11 mouse cellular contexts compared by ENCODE assay signal in the genomic region with DNA sequence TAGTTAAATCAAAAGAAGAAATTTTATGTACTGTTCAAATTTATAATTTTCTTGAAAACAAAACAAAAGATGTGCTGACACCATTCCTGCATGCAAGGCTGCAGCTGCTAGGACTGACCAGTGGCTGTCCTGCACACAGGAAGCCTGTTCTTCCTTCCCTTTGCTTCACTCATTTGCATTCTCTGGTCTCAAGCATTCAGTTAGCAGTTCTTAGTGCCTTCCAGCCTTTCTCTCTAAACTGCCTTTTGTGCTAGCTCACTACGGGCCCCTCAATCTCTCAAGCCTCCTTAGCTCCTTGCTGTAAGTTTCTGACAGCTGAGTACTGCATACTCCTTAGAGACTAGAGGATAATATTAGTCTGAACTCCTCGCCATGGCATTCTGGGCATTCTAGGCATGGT.
DNase-seq lines count a peak whose midpoint lies in the region; ATAC-seq and TF ChIP-seq lines count a peak whose summit lies in the region.
"Had no signal": no experiment of that assay in that cellular context is flagged by ENCODE, and none has a peak within 500 bp of the region (broad histone marks: within the 10 kb centered on the region; RNA-seq: fewer than 3 reads in every experiment).

No protein-coding gene starts in this region.

- H3K4me2 ChIP-seq in intestine, embryonic 16.5 days (ENCODE audit: low read depth, low read length): no peak overlapping the region
- H3K4me2 ChIP-seq in intestine, postnatal 0 days (replicated peaks; ENCODE audit: low read depth): no peak overlapping the region
- no peak overlapping the region for H3K4me2 ChIP-seq in stomach, embryonic 15.5 days

- TF ChIP-seq POLR2A in spleen, adult 2 months (IDR thresholded peaks at IDR 0.05; ENCODE audit: low read depth, low read length): no peak

- TF ChIP-seq CTCF in intestine, postnatal 0 days (IDR thresholded peaks at IDR 0.05; ENCODE audit: low read depth): no peak
- TF ChIP-seq CTCF in spleen, adult 2 months (IDR thresholded peaks at IDR 0.05; ENCODE audit: extremely low read depth, insufficient read depth, insufficient read length, insufficient replicate concordance): no peak

- no peak overlapping the region for H3K9ac ChIP-seq in intestine, embryonic 16.5 days (ENCODE audit: low read depth, low read length)
- no peak overlapping the region for H3K9ac ChIP-seq in intestine, postnatal 0 days (ENCODE audit: low read depth, low read length)
- no peak overlapping the region for H3K9ac ChIP-seq in stomach, embryonic 15.5 days

- 0 out of 2 replicates have a peak overlapping the region, but pooled peaks have one; percentile 17 for H3K27ac ChIP-seq in intestine, embryonic 16.5 days (ENCODE audit: low read length)
- H3K27ac ChIP-seq in intestine, postnatal 0 days (ENCODE audit: low read depth, low read length): no peak overlapping the region
- H3K27ac ChIP-seq in spleen, adult 2 months (ENCODE audit: insufficient read depth, low read length): 0 out of 2 replicates have a peak overlapping the region, but pooled peaks have one; percentile 35
- H3K27ac ChIP-seq in stomach, embryonic 15.5 days: 0 out of 2 replicates have a peak overlapping the region, but pooled peaks have one; percentile 35

- 0 out of 2 replicates have a peak, but pooled peaks cover 3% of the 10 kb centered on the region for H3K4me1 ChIP-seq in intestine, embryonic 16.5 days (ENCODE audit: control insufficient read depth, insufficient read depth, low read length)
- no peaks in the 10 kb centered on the region for H3K4me1 ChIP-seq in intestine, postnatal 0 days (replicated peaks; ENCODE audit: control insufficient read depth, insufficient read depth, low read length)
- H3K4me1 ChIP-seq in spleen, adult 2 months (ENCODE audit: control insufficient read depth, insufficient read depth, insufficient read length): peaks cover 7% of the 10 kb centered on the region
- H3K4me1 ChIP-seq in stomach, embryonic 15.5 days: no peaks in the 10 kb centered on the region

- H3K27me3 ChIP-seq in intestine, embryonic 16.5 days (replicated peaks; ENCODE audit: control insufficient read depth, insufficient read depth, low read length): no peaks in the 10 kb centered on the region
- H3K27me3 ChIP-seq in intestine, postnatal 0 days (replicated peaks; ENCODE audit: control insufficient read depth, insufficient read depth, low read length): no peaks in the 10 kb centered on the region
- no peaks in the 10 kb centered on the region for H3K27me3 ChIP-seq in spleen, adult 2 months (ENCODE audit: control insufficient read depth, insufficient read depth, low read length)
- H3K27me3 ChIP-seq in stomach, embryonic 15.5 days (replicated peaks): no peaks in the 10 kb centered on the region

- no peaks in the 10 kb centered on the region for H3K36me3 ChIP-seq in intestine, embryonic 16.5 days (ENCODE audit: control insufficient read depth, insufficient read depth, low read length)
- peaks cover 5% of the 10 kb centered on the region; the same call in 1 of the 2 replicates for H3K36me3 ChIP-seq in intestine, postnatal 0 days (ENCODE audit: control insufficient read depth, insufficient read depth)
- H3K36me3 ChIP-seq in spleen, adult 2 months (ENCODE audit: control insufficient read depth, insufficient read depth, low read length): no peaks in the 10 kb centered on the region
- no peaks in the 10 kb centered on the region for H3K36me3 ChIP-seq in stomach, embryonic 15.5 days

- no peak for ATAC-seq in intestine, embryonic 16.5 days
- ATAC-seq in intestine, postnatal 0 days: no peak
- no peak for ATAC-seq in stomach, embryonic 15.5 days (ENCODE audit: insufficient read depth, low FRiP score, low read depth)

- H3K4me3 ChIP-seq in intestine, embryonic 16.5 days (ENCODE audit: low read length): no peak overlapping the region
- no peak overlapping the region for H3K4me3 ChIP-seq in intestine, postnatal 0 days (ENCODE audit: low read depth, low read length)
- no peak overlapping the region for H3K4me3 ChIP-seq in spleen, adult 2 months (ENCODE audit: extremely low read depth, insufficient read depth, insufficient read length)
- H3K4me3 ChIP-seq in stomach, embryonic 15.5 days (replicated peaks): no peak overlapping the region

- no peaks in the 10 kb centered on the region for H3K9me3 ChIP-seq in intestine, embryonic 16.5 days (ENCODE audit: control insufficient read depth, low read length)
- H3K9me3 ChIP-seq in intestine, postnatal 0 days (ENCODE audit: control insufficient read depth): no peaks in the 10 kb centered on the region
- no peaks in the 10 kb centered on the region for H3K9me3 ChIP-seq in stomach, embryonic 15.5 days

- WGBS in intestine, embryonic 16.5 days: 60% methylated on average over 2 of the region's 2 CpGs
- WGBS in intestine, postnatal 0 days: 78% methylated on average over 2 of the region's 2 CpGs
- WGBS in spleen, adult 2 months: 38% methylated on average over 2 of the region's 2 CpGs
- WGBS in stomach, embryonic 15.5 days: 46% methylated on average over 2 of the region's 2 CpGs

- peak; percentile 15 for DNase-seq in embryo, embryonic 10 days (ENCODE audit: low spot score)
- DNase-seq in embryo, embryonic 9.5 days (ENCODE audit: extremely low spot score): no peak
- no peak for DNase-seq in spleen, adult 2 months (ENCODE audit: low read depth in 1 of 2, low spot score in 2 of 2)
- no peak for DNase-seq in spleen, postnatal 10 days (ENCODE audit: low spot score in 2 of 2)
- DNase-seq in gastrocnemius, postnatal 10 days: no peak
- DNase-seq: cerebellum, adult 11 months; lung, postnatal 36 days; right cerebral cortex, adult 18-20 months had no signal
